Mouse (Mus musculus): Measurements from ENCODE around the gene Nfya.
"Not testable (repeated sequence)": the region's sequence is repeated elsewhere in the genome, so short reads cannot be mapped to it uniquely, and the experiment has no call there.

The Nfya gene

DNA sequence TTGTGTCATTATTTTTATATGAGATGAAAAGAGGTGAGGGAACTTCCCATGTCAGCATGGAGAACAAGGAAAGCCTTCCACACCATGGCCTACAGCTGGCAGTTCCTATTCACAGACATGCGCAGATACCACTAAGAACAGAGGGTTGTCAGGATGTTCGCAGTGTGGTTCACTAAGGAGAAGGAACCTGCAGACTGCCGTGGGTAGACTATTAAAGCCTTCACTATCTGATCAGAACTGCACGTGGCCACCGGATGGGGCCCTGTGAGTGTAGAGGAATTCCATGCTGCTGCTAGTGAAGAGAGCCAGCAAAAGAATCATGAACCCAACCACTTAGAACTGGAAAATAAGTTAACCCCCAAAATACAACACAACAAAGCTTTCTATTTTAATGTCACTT lies 20.3 kb downstream of the Nfya start:
- DNase-seq: no peak

DNA sequence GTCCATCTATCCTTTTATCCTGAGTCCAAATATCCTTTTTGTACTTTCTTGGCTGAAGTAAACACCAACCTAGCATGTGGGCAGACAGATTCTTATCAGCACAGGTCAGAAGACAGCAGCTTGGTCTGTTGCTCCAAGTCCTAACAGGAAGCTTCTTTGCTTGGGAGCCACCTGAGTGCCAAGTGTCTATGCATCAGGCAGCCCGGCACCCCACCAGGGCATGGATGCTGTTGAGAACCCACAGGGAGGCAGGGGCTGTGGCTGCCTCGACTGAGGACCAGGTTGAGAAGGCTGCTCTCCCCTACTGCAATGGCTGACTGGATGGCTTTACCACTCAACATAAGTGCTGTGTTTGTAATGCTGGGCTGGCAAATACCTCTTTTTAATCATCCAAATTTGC lies 21.0 kb downstream of the Nfya start:
- DNase-seq: no peak

DNA sequence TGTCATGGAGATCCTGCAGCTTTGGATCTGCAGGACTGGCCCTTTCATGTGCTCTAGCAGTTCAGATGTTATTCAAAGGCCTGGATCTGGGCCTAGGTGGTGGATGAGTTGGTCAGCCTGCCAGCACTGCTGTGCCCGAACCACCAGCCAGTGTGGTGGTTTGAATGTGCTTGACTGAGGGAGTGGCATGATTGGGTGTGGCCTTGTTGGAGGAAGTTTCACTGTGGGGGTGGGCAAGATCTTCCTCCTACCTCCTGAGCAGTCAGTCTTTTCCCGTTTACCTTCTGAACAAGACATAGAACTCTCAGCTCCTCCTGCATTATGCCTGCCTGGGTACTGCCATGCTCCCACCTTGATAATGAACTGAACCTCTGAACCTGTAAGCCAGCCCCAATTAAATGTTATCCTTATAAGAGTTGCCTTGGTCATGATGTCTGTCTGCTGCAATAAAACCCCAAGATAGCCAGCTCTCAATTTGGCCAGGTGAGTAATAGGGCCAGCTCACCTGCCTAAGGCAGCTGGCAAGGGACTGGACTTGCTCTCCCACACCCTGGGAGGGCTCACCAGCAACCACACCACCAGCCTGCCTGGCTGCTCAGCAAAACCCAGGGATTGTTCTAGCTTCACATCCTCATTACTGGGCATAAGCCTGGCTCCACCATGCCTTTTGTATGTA lies 23.8 kb downstream of the Nfya start:
- DNase-seq: no peak

DNA sequence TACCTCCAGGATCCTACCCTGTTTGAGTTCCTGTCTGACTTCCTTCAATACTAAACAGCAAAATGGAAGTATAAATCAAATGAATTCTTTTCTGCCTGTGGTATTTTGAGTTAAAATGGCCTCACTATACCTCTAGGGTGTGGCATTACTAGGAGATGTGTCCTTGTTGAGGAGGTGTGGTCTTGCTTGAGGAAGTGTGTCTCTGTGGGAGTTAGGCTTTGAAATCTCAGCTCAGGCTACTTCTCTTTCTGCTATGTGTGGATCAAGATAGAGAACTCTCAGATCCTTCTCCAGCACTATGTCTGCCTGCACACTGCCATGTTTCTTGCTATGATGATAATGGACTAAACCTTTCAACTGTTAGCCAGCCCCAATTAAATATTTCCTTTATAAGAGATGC lies 30.7 kb downstream of the Nfya start:
- no peak for DNase-seq

DNA sequence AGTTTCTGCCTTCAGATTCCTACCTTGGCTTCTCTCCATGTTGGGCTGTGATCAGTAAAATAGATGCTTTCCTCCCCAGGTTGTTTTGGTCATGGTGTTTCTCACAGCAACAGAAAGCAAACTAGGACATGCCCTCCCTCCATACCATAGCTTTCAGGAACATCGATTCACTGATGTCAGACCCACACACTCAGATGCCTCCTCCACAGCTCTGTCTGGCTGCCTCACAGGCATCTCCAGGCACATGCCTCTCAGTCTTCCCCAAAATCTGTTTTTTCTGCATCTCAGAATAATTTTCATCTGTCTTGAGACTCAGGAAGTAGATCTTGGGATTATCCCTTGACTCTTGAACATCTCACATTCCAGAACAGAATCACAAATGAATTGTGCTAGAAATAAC lies 33.6 kb downstream of the Nfya start:
- DNase-seq: no peak

DNA sequence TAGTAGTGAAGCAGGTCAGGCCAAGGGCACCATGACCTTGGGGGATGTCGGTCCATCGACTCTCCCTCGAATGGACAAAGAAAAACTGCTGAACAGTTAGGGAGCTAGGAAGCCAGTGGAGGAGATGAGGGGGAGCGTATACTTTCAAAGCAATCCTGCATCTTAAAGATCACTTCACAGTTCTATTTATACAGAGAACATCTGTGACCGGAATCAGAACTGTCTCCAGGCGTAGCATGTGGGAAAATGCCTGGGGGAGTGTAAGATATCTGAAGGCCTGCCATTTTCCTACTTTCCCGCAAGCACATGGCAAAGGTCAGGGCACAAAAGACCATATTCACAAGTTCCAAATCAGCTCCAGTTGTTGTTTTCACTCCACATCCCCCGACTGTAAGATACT lies 36.7 kb downstream of the Nfya start:
- DNase-seq: no peak

DNA sequence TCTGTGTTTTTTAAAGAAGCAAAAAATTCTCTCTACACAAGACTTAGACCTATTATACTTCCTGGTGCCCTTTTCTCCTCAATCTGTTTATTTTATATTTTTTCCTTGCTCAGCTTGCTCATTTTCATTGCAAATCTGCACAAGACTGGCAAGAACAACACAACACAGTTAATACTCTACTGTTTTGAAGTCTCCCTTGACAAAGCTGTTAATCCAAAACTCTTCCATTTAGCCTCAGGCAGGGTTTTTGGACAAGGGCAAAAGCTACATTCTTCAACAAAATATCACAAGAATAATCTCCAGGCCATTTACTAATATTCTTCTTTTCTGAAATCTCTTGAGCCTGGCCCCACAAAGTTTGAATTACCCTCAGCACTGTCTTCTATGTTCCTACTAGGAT lies 38.1 kb downstream of the Nfya start:
- DNase-seq: no peak

DNA sequence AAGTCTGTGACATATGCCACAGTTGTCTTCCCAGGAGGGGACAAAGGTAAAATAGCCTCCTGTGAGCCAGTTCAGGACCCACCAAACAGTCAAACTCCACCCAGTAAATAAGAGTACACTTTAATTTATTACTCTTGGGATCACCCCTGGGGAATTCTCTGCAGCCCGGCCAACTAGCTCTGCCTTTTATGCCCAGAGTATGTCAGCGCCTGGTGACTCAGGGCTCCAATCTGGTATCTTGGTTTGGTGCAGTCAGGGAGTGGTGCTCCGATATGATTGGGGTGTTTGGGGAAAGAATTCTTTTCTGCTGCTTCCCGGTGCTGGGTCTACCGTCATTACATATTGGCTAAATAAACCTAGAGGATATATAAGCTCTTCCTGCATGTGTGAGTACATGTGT lies 42.9 kb downstream of the Nfya start:
- no peak for DNase-seq

DNA sequence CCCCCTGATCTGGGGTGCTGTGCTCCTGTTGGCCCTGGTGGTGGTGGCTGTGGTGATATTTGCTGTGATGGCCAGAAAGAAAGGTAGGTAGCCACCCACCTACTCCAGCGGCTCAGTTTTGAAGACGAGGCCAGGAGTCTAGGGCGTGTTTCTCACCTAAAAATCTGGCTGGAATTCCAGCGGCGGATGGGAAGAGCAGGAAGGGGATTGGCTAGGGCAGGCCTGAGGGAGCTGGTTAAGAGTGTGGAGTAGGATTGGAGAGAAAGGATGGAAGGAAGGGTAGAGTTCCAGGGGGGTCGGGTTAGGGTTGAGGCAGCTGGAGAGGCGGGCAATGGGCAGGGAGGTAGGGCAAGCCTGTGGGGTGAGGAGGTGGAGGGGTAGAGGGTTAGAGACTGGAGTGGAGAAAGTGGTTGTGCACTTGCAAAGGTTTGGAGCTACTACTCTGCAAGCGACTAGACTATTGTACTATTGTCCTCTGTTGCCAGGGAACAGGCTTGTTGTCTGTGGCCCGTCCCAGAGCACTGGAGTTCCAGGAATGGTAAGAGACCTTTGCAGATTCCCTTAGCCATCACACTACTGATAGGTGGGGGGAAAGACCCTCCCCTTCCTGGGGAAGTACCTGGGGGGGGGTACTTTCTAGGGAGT lies 44.1 kb downstream of the Nfya start:
- no peak for DNase-seq

DNA sequence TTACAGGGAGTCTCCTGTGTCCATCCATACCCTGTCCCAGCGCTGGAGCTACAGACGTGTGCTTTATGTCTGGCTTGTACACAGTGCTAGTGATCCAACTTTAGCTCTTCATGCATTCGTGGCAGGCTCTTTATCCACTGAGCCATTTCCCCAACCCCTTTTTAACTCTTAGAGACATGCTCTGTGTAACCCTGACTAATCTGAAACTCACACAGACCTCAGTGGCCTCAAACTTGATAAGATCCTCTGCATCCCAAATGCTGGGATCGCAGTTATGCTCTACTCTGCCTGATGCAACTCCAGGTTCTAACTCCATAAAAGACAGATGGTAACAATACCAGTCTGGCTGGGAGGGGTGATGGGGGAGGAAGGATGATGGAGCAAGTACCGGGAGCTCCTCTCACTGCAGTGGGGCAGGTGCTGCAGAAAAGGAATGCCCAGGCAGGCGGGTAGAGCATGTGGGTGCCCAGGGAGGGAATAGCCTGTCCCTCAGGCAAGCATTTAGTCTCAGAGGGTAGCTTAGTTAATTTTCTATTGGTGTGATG lies 46.2 kb downstream of the Nfya start:
- DNase-seq: no peak

DNA sequence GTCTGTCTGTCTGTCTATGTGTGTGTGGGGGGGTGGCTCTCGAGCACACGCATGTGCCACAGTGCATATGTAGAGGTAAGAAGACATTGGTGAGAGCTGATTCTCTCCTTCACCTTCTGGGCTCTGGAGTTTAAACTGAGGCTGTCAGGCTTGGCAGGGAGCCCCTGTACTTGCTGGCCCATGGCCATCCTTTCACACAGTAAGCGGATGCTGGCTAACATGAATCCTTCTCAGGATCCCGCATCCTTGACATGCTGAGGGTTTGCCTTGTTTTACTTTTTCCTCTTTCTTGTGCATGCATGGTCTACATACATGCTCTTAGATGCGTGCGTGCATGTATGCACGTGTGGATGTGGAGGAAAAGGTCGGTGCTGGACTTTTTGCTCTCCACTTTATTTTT lies 46.7 kb downstream of the Nfya start:
- DNase-seq: no peak

DNA sequence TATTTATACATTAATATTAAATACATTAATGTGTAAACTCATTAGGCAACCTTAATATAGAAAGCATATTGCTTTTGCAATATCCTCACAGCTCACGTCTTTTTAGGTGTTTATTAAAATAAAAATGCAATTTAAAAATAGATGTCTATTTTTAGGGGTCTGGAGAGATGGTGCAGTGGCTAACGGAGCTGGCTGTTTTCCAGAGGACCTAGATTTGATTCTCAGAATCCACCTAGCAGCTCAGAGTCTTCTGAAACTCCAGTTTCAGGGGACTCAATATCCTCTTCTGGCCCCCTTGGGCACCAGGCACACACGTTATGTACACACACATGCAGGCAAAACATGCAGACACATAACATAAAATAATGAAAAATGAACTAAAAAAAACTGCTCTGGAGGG lies 47.4 kb downstream of the Nfya start:
- DNase-seq: no peak

DNA sequence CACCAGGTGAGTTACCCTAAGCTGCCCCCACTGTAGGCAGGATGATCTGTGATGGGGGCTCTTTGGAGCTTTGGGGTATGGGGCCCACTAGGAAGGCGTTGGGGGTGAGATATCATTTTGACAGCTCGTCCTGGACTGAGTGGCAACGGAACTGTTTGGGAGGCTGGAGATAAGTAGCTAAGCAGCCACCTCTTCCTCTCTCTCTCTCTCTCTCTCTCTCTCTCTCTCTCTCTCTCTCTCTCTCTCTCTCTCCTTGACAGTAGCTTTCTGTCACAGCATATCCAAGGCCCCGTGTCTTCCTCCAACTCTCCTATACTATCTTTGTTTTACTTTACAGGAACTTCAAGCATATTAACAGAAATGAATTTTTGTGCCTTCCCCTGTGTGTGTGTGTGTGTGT lies 49.2 kb downstream of the Nfya start:
- DNase-seq: no peak

DNA sequence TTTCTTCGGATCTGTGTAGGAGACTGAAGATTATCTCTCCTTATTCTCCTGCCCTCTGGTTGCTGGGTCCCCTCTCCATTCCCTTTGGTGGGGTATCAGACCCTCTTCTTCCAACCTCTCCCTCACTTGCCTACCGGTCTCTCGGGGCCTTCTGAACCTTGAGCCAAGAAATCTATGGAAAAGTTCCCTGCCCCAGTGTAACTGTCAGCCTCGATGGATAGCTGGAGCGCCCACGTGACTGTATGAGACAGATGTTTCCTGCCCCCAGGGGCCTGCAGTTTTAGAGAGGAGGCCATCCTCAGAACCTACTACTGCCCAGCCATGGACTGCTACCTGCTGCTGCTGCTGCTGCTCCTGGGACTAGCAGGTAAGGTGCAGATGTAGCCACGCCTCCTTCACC lies 50.1 kb downstream of the Nfya start, which contains the start of gene Treml1:
Treml1 (plus strand) TSS at position 301 of the 400 bp plus-strand sequence.
- no peak for DNase-seq

DNA sequence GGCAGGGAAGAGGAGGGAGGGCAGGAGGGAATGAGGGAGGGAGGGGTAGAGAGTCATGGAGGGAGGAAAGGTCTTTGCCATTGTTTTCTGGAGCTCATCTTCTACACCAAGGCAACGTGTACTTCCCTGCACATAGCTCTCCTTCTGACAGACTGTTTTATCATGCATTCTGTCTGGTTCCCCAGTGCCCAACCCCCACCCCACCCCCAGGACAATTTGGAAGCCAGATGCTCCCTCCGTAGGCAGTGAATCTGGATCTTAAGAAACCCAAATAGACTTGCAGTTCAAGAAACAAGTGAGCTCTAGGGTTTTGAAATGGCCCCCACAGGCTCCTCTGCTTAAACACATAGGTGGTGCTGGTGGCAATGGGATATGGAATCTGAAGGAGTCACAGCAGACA lies 51.8 kb downstream of the Nfya start:
- DNase-seq: no peak

DNA sequence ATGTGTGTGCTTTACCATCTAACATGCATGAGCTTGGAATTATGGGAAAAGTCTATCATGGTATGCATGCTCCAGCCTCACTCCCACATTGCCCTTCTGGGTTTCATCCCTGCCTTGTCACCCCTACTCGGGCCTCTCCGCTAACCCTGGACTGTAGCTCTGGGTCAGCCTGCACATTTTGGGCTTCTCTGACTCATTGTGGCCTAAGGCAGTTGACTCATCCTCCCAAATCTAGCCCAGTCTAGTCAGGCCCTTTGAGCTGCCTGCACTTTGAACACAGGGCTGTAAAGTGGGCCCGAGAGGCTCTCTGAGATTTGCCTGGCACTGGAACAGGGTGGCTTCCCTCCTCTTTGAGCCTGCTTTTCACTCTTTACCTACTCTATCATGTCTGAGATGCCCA lies 53.9 kb downstream of the Nfya start:
- no peak for DNase-seq

DNA sequence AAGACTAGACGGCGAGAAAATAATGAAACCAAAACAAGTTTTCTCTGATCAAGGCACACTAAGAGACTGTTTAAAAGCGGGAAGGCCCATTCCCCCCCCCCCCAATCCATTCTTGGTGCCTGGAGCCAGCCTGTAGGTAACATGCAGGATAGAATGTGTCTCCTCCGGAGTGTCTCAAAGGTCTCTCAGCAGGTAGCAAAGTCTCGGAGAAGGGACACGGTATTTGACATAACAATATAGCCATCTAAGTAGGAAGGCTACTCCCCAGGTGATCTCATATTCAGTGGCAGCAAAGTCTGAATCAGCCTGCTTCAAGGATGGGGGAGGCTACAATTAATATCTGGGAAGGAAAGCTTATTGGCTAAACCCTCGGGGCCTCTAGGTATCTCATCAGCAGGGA lies 56.7 kb downstream of the Nfya start:
- not testable (repeated sequence) for DNase-seq

DNA sequence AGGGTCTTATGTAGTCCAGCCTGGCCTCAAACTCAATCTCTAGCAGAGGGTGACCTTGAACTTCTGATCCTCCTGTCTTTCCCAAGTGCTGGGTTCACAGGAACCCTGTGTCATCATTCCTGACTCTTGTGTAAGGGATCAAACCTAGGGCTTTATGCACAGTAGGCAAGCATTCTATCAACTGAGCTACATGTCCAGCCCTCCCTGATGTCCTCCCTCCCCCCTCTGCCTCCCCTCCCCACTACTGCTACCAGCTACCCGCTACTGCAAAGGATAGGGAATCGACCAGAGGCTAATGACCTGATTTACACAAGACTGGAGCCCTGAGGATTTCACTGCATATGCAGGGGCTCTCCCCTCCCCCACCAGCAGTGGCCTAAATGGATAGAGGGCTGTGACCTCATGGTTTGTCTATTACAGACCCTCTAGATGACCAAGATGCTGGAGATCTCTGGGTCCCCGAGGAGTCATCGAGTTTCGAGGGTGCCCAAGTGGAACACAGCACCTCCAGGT lies 59.0 kb downstream of the Nfya start:
- no peak for DNase-seq

DNA sequence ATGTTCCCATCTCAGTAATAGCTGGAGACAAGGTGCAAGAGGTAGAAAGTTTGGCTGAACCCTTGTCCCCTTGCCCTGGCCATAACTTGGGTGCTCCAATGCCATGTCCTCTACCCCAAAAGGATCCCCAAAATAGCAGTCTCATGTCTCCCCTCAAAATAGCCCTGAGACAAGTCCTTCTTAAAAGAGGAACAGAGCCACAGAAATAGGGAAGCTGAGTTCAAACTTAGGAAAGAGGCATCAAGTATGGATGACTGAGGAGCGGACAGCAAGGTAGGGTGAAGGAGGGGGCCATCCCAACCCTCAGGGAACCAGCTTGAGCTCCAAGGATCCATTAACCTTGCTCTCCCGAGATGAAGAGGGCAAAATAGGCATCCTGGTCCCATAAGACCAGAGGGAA lies 62.4 kb downstream of the Nfya start:
- no peak for DNase-seq

DNA sequence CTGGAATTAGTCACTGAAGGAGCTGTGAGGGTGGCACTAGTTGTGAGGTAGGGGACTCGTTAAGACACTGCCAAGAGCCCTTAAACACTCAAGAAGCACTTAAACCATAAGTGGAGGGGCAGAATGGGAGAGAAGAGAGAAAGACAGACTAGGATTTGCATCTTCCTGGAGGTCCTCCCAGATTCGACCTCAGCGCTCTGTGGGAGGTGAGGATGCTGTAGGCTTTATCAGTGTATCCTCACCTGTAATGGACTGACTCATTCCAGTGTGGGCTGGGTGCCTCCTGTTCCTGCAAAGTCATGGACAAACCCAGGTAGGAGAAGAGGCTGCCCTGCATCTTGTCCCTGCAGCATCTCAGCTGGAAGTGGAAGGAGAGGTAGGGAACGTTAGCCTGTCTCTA lies 62.9 kb downstream of the Nfya start:
- no peak for DNase-seq

DNA sequence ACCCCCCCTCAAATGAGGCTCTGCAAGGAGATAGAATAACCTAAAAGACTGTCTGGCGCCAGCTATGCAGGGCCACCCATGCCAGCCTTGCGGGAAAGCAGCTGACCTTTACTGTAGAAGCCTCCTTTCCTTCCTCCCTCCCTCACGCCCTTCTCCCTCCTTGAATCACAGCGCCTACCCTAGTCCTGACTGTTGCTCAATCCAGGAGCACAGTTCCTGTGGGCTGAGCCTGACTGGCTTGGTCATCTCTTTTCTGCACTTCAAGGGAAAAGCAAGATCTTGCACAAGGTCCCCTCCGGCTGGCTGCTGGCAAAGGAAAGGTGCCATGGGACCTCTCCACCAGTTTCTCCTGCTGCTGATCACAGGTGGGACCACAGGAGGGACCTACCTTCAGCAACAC lies 63.5 kb downstream of the Nfya start, which contains the start of gene Trem2:
Trem2 (plus strand) TSS at position 171 of the 400 bp plus-strand sequence.
- no peak for DNase-seq

DNA sequence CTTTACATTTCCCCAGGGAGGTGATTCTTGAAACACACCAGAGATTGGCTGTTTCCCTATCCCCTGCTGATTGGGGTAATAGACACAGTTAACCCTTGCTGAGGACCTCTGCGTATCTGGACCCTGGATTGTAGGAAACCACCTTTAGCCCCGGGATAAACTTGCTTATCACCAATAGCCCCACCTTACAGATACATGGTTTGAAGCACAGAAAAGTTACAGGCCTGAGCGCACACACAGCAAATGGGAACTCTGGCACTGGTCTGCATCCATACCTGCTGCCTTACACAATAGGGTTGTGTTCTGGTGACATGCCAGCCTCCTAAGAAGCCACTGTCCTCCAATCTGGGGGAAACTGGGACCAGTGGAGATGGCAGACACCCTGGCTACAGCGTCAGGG lies 63.9 kb downstream of the Nfya start:
- no peak for DNase-seq

DNA sequence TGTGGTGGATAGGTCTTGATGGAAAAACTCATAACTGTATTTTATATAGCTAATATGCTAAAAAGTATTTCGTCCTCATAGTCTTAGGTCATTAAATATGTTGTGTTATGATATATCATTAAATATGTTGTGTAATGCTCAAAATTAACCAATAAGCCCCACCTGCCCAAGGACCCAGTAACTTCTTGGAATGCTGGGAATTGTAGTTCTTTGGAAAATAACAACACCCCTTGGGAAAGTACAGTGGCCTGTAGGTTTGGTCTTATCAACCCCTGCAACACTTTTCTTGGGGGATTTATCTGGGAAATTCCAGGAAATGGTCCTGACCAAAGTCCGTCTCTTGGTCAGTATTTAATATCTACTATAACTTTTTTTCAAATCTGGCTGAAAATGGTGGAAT lies 66.6 kb downstream of the Nfya start:
- DNase-seq: no peak

DNA sequence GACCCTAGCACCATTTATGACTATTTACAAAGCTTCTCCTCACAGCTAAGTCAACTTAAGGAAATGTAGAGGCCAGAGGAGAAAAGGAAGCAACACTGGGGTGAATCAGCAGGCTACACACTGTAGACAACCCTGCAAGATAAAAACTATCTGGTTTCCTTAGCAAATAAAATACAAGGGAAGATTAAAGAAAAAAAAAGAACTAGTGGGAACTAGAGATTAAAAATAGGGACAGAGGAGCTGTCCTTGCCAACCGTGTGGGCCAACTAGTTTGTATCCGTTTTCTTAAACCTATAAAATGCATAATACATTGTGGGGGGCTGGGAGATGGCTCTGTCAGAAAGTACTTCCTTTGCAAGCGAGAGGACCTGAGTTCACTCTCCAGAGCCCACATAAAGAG lies 67.8 kb downstream of the Nfya start:
- no peak for DNase-seq
